Mouse (Mus musculus) T-helper 2 cell (primary cell): ENCODE data around the gene Acta2.

Source experiments
- in situ Hi-C: fragments of 300-600 bp; cut with MboI, MseI; formaldehyde crosslinking; loops from one replicate; pipeline ENCODE4 v1.15.1; 2025; ENCODE audit warnings: high pct_unique_total_duplicates

Gene Acta2

GRCm38 (mm10) chr19:34193683-34194082 lies 61.7 kb downstream of the Acta2 start:
- in situ Hi-C loops, result loop anchor here (25.0 kb wide), 1 partner anchor 1931 kb away; no protein-coding TSS in a partner anchor

- in situ Hi-C loops, result loop anchor here (25.0 kb wide), 1 partner anchor 1931 kb away; no protein-coding TSS in a partner anchor
These were observed 62.2 kb downstream of the Acta2 start for GRCm38 (mm10) chr19:34193149-34193548.

- in situ Hi-C loops, result loop anchor here (25.0 kb wide), 1 partner anchor 1930 kb away; no protein-coding TSS in a partner anchor
These were observed 63.1 kb downstream of the Acta2 start, which contains the start of gene Stambpl1 for GRCm38 (mm10) chr19:34192008-34192963. Gene Stambpl1 (plus strand): TSS chr19:34192229.

GRCm38 (mm10) chr19:34191645-34192007 lies 63.8 kb downstream of the Acta2 start:
- in situ Hi-C loops, result loop anchor here (25.0 kb wide), 1 partner anchor 1929 kb away; no protein-coding TSS in a partner anchor
